Mouse (Mus musculus) frontal cortex, postnatal 14 days (tissue): ENCODE measurements at regions not wholly inside any gene's neighbourhood (a gene's known extent, or its start where the extent isn't known, plus 50 kb on each side); places are given as distances from the start of the nearest gene placed in this dataset.
"Not testable (repeated sequence)": the region's sequence is repeated elsewhere in the genome, so short reads cannot be mapped to it uniquely, and the experiment has no call there.

Experiments
- DNase-seq, 2 experiments: peaks; one replicate each; pipeline ENCODE4 v3.0.0; 2022; ENCODE audit warnings: low spot score in 2 of 2

GRCm38 (mm10) chr14:46594151-46594550, 166.2 kb upstream of the Cdkn3 start:
- DNase-seq, result no peak

GRCm38 (mm10) chr14:46591753-46592359, 168.5 kb upstream of the Cdkn3 start:
- no peak for DNase-seq

GRCm38 (mm10) chr14:46591211-46591610, 169.1 kb upstream of the Cdkn3 start:
- no peak for DNase-seq

GRCm38 (mm10) chr14:46586093-46586492, 174.2 kb upstream of the Cdkn3 start:
- no peak for DNase-seq

GRCm38 (mm10) chr14:46578051-46579000, 182.0 kb upstream of the Cdkn3 start:
- DNase-seq, result no peak

- DNase-seq, result no peak
Measured at GRCm38 (mm10) chr14:46575889-46576288, 184.5 kb upstream of the Cdkn3 start.

- no peak for DNase-seq
Measured at GRCm38 (mm10) chr14:46575414-46575813, 184.9 kb upstream of the Cdkn3 start.

GRCm38 (mm10) chr14:46573401-46573800, 182.9 kb upstream of the Bmp4 start:
- DNase-seq, result no peak

GRCm38 (mm10) chr14:46572972-46573371, 182.5 kb upstream of the Bmp4 start:
- not testable (repeated sequence) for DNase-seq

- DNase-seq, result peak in 1 of 2 experiments; percentile 7
Measured at GRCm38 (mm10) chr14:46571841-46572240, 181.4 kb upstream of the Bmp4 start.

GRCm38 (mm10) chr14:46569273-46569672, 178.8 kb upstream of the Bmp4 start:
- DNase-seq, result no peak

- no peak for DNase-seq
Measured at GRCm38 (mm10) chr14:46567411-46567780, 176.9 kb upstream of the Bmp4 start.

GRCm38 (mm10) chr14:46566681-46567410, 176.4 kb upstream of the Bmp4 start:
- DNase-seq, result no peak

- DNase-seq, result peak in 1 of 2 experiments; percentile 33
Measured at GRCm38 (mm10) chr14:46564998-46565397, 174.5 kb upstream of the Bmp4 start.

- DNase-seq, result no peak
Measured at GRCm38 (mm10) chr14:46562016-46562415, 171.5 kb upstream of the Bmp4 start.

GRCm38 (mm10) chr14:46553239-46553638, 162.8 kb upstream of the Bmp4 start:
- no peak for DNase-seq

- DNase-seq, result no peak
Measured at GRCm38 (mm10) chr14:46546146-46546545, 155.7 kb upstream of the Bmp4 start.

GRCm38 (mm10) chr14:46539466-46540187, 149.2 kb upstream of the Bmp4 start:
- DNase-seq, result no peak

- DNase-seq, result no peak
Measured at GRCm38 (mm10) chr14:46536002-46536762, 145.7 kb upstream of the Bmp4 start.

- no peak for DNase-seq
Measured at GRCm38 (mm10) chr14:46532697-46533096, 142.2 kb upstream of the Bmp4 start.

- no peak for DNase-seq
Measured at GRCm38 (mm10) chr14:46530452-46530851, 140.0 kb upstream of the Bmp4 start.
